18 mouse cellular contexts compared by ENCODE assay signal in the genomic region with DNA sequence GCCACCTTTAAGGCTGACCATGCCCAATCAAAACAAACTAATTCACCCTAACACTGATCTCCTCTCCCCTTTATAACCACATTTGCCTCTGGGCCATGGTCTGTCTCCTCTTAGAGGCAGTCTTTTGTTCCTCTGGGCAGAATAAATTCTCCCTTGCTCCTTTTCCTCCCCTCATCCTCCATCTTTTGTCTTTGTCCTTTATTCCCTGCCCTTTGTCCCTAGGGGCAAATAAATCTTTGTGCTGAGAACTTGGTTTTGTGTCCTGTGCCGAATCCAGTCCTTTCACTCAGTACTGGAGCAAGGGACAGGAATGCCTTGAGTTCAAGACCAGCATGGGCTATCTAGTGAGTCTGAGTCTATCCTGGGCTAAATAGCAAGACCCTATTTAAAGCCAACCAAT.
"Had no signal": no experiment of that assay in that cellular context is flagged by ENCODE, and none has a peak within 500 bp of the region (broad histone marks: within the 10 kb centered on the region; RNA-seq: fewer than 3 reads in every experiment).

No protein-coding gene starts in this region.

- H3K4me3 ChIP-seq: lung, embryonic 15.5 days; midbrain, embryonic 13.5 days; midbrain, embryonic 15.5 days; neural tube, embryonic 13.5 days had no signal

- H3K4me1 ChIP-seq: midbrain, embryonic 13.5 days; midbrain, embryonic 15.5 days; neural tube, embryonic 13.5 days had no signal

- H3K36me3 ChIP-seq: lung, embryonic 15.5 days; midbrain, embryonic 13.5 days; midbrain, embryonic 15.5 days; neural tube, embryonic 13.5 days had no signal

- H3K9ac ChIP-seq: liver, embryonic 14.5 days; lung, embryonic 15.5 days; midbrain, embryonic 13.5 days; midbrain, embryonic 15.5 days; neural tube, embryonic 13.5 days had no signal

- DNase-seq: lung, adult 2 months; lung, postnatal 14 days; lung, postnatal 36 days; retina, postnatal 1 day; right cerebral cortex, adult 18-20 months; right cerebral cortex, postnatal 25 days; right cerebral cortex, postnatal 4 days; spleen, adult 18-20 months; thymus, adult 18-20 months; thymus, postnatal 14 days; thymus, postnatal 36 days had no signal

- H3K27me3 ChIP-seq: lung, embryonic 15.5 days; midbrain, embryonic 13.5 days; midbrain, embryonic 15.5 days; neural tube, embryonic 13.5 days had no signal

- ATAC-seq: lung, postnatal 0 days; midbrain, embryonic 13.5 days; midbrain, embryonic 15.5 days had no signal

- H3K27ac ChIP-seq: liver, embryonic 14.5 days; lung, embryonic 15.5 days; macrophage; midbrain, embryonic 13.5 days; midbrain, embryonic 15.5 days; neural tube, embryonic 13.5 days had no signal

- H3K9me3 ChIP-seq: lung, embryonic 15.5 days; midbrain, embryonic 13.5 days; midbrain, embryonic 15.5 days; neural tube, embryonic 13.5 days had no signal
